Mouse (Mus musculus): ENCODE measurements around the gene Slc38a5. TPM values are rescaled to one million over a fixed set of nuclear protein-coding genes. Genes with fewer than 3 reads are reported as not detected.
"Not testable (repeated sequence)": the region's sequence is repeated elsewhere in the genome, so short reads cannot be mapped to it uniquely, and the experiment has no call there.

The Slc38a5 gene
- polyA plus RNA-seq, 1 experiment: 9.8 TPM

DNA sequence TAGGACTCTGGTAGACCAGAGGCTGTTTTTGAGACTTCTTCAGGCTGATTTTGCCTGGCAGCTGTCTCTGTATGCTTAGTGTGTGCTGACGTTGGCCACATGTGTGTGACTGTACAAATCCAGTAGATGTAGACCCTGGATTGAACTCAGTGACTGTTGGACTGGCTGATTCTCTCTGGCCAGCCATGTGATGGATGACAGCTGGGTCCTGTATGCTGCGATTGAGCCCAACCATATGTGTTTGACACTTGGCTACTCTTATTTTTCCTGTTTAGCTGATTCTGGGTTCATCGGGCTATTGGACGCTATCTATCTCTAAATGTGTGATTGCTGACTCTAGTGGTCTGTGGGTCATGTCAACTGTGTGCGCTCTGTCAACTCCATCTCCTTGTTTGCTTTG is 3.1 kb downstream of the Slc38a5 start:
- Histone ChIP-seq H3K27ac (ENCODE audit: insufficient read depth, low read length) (no peak overlapping the region), H3K4me3 (ENCODE audit: insufficient read depth, low read length) (no peak overlapping the region), H3K4me1 (ENCODE audit: control insufficient read depth, insufficient read depth, low read length) (no peaks in the 10 kb centered on the region)
- TF ChIP-seq POLR2A (IDR thresholded peaks at IDR 0.05; ENCODE audit: extremely low read depth, insufficient read depth, low read length): no peak
- no peak for TF ChIP-seq CTCF (IDR thresholded peaks at IDR 0.05; ENCODE audit: extremely low read depth, insufficient read depth, low read length)

DNA sequence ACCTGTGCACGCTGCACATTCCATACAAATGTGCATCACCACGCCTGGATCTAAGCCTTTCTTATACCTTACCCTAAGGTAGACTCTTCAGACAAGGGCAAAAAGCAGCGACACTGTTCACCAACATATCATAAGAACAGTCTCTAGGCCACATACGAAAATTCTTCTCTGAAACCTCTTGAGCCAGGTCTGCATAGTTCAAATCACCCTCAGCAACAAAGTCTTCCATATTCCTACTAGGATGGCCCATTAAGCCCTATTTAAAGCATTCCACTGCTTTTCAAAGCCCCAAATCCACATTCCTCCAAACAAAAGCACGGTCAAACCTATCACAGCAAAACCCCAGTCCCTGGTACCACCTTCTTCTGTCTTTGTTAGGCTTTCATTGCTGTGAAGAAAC is 17.7 kb downstream of the Slc38a5 start:
- TF ChIP-seq CTCF (IDR thresholded peaks at IDR 0.05; ENCODE audit: extremely low read depth, insufficient read depth, low read length): no peak
- no peak for TF ChIP-seq POLR2A (IDR thresholded peaks at IDR 0.05; ENCODE audit: extremely low read depth, insufficient read depth, low read length)
- H3K27ac ChIP-seq (ENCODE audit: insufficient read depth, low read length): no peak overlapping the region
- H3K4me3 ChIP-seq (ENCODE audit: insufficient read depth, low read length): no peak overlapping the region
- H3K4me1 ChIP-seq (ENCODE audit: control insufficient read depth, insufficient read depth, low read length): no peaks in the 10 kb centered on the region

GRCm38 (mm10) chrX:8309302-8309701 is 38.4 kb downstream of the Slc38a5 start:
- TF ChIP-seq POLR2A (IDR thresholded peaks at IDR 0.05; ENCODE audit: extremely low read depth, insufficient read depth, low read length) (no peak), CTCF (IDR thresholded peaks at IDR 0.05; ENCODE audit: extremely low read depth, insufficient read depth, low read length) (no peak)
- Histone ChIP-seq H3K4me3 (ENCODE audit: insufficient read depth, low read length) (no peak overlapping the region), H3K27ac (ENCODE audit: insufficient read depth, low read length) (no peak overlapping the region), H3K4me1 (ENCODE audit: control insufficient read depth, insufficient read depth, low read length) (no peaks in the 10 kb centered on the region)

- H3K4me3 ChIP-seq (ENCODE audit: insufficient read depth, low read length); H3K4me1 ChIP-seq (ENCODE audit: control insufficient read depth, insufficient read depth, low read length): not testable (repeated sequence)
Observed at GRCm38 (mm10) chrX:8314905-8315304, 44.0 kb downstream of the Slc38a5 start.

GRCm38 (mm10) chrX:8327124-8327523 is 56.2 kb downstream of the Slc38a5 start, which contains the start of gene Ssxb10:
Ssxb10 (plus strand) TSS chrX:8327424.
- no peaks in the 10 kb centered on the region for H3K4me1 ChIP-seq (ENCODE audit: control insufficient read depth, insufficient read depth, low read length)
- no peak within 1 kb of the TSS for H3K4me3 ChIP-seq (ENCODE audit: insufficient read depth, low read length)
- H3K27ac ChIP-seq (ENCODE audit: insufficient read depth, low read length): no peak within 1 kb of the TSS
- TF ChIP-seq CTCF (IDR thresholded peaks at IDR 0.05; ENCODE audit: extremely low read depth, insufficient read depth, low read length) (no peak), POLR2A (IDR thresholded peaks at IDR 0.05; ENCODE audit: extremely low read depth, insufficient read depth, low read length) (no peak)

More at GRCm38 (mm10) chrX:8314905-8315304, 44.0 kb downstream of the Slc38a5 start:
- not testable (repeated sequence) for H3K27ac ChIP-seq (ENCODE audit: insufficient read depth, low read length)

Other genes starting within 250 kb of the Slc38a5 start
- gene Suv39h1, start 196.4 kb upstream of the Slc38a5 start, polyA plus RNA-seq (2012; rRNA removed): 25.5 and 26.1 TPM in 2 replicates
- gene Was, start 180.6 kb upstream of the Slc38a5 start, polyA plus RNA-seq (2012; rRNA removed): 1.7 and 1.9 TPM in 2 replicates
- gene Wdr13, start 138.2 kb upstream of the Slc38a5 start, polyA plus RNA-seq (2012; rRNA removed): 203 and 219 TPM in 2 replicates
- gene Rbm3, start 125.3 kb upstream of the Slc38a5 start, polyA plus RNA-seq (2012; rRNA removed): 193 and 207 TPM in 2 replicates
- gene Tbc1d25, start 95.0 kb upstream of the Slc38a5 start, polyA plus RNA-seq (2012; rRNA removed): 19.8 and 19.9 TPM in 2 replicates
- gene Ebp, start 77.6 kb upstream of the Slc38a5 start, polyA plus RNA-seq (2012; rRNA removed): 26.0 and 30.8 TPM in 2 replicates
- 129 and 134 TPM in 2 replicates for gene Porcn, start 64.6 kb upstream of the Slc38a5 start, polyA plus RNA-seq (2012; rRNA removed)
- 32.0 and 34.2 TPM in 2 replicates for gene Ftsj1, start 18.7 kb upstream of the Slc38a5 start, polyA plus RNA-seq (2012; rRNA removed)
- not detected in 2 replicates for gene Ssxb10, start 56.3 kb downstream of the Slc38a5 start, polyA plus RNA-seq (2012; rRNA removed)
- gene Ssxb9, start 95.8 kb downstream of the Slc38a5 start, polyA plus RNA-seq (2012; rRNA removed): not detected in 2 replicates
- gene Ssxb1, start 142.2 kb downstream of the Slc38a5 start, polyA plus RNA-seq (2012; rRNA removed): not detected in 2 replicates
- not detected in 2 replicates for gene Ssxb2, start 190.6 kb downstream of the Slc38a5 start, polyA plus RNA-seq (2012; rRNA removed)